Comparison of ENCODE assay signal across 8 mouse cellular contexts in the genomic region with DNA sequence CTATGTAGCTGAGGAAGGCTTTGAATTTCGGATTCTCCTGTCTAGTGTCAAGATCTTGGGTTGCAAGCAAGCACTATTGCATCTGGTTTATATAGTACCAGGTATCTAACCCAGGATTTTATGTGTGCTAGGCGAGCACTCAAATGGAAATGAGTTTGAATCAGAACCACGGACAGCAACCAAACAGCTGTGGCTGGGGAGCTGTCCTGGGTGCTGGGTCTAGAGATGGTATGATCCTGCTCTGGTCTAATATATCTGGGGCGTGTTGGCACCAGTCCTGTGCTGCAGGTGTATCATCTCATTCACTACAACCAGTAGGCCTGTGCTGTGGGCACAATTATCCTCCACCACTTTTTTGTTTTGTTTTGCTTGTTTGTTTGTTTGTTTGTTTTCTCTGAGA.
A peak's percentile ranks its signal among the peaks of the same experiment; 100 is the strongest.
DNase-seq lines count a peak whose midpoint lies in the region; ATAC-seq and TF ChIP-seq lines count a peak whose summit lies in the region.

No protein-coding gene starts in this region.

- no peaks in the 10 kb centered on the region for H3K4me1 ChIP-seq in limb, embryonic 14.5 days (ENCODE audit: control insufficient read depth, insufficient read depth, low read length)
- no peaks in the 10 kb centered on the region for H3K4me1 ChIP-seq in forebrain, embryonic 16.5 days (replicated peaks; ENCODE audit: control insufficient read depth, insufficient read depth, low read length)

- no peak for TF ChIP-seq POLR2A in limb, embryonic 14.5 days (IDR thresholded peaks at IDR 0.05; ENCODE audit: borderline replicate concordance, extremely low read depth, insufficient read depth, insufficient read length)

- H3K27ac ChIP-seq in limb, embryonic 14.5 days (replicated peaks; ENCODE audit: low read depth, low read length), result no peak overlapping the region
- H3K27ac ChIP-seq in forebrain, embryonic 16.5 days (ENCODE audit: low read length), result no peak overlapping the region

- H3K36me3 ChIP-seq in limb, embryonic 14.5 days (ENCODE audit: control insufficient read depth, insufficient read depth, low read length), result no peaks in the 10 kb centered on the region
- no peaks in the 10 kb centered on the region for H3K36me3 ChIP-seq in forebrain, embryonic 16.5 days (ENCODE audit: control insufficient read depth, insufficient read depth)

- WGBS in limb, embryonic 14.5 days, result 15% methylated on average over 4 of the region's 4 CpGs
- 23% methylated on average over 4 of the region's 4 CpGs for WGBS in forebrain, embryonic 16.5 days

- H3K4me2 ChIP-seq in limb, embryonic 14.5 days (replicated peaks; ENCODE audit: low read depth, low read length, severe bottlenecking), result no peak overlapping the region
- H3K4me2 ChIP-seq in forebrain, embryonic 16.5 days (ENCODE audit: low read length), result no peak overlapping the region

- intact Hi-C loops in left cerebral cortex, postnatal 25 days (cut with DNase I), result no loop called here

- H3K9me3 ChIP-seq in limb, embryonic 14.5 days (ENCODE audit: control insufficient read depth, low read length), result no peaks in the 10 kb centered on the region
- H3K9me3 ChIP-seq in forebrain, embryonic 16.5 days (ENCODE audit: control insufficient read depth, low read length), result no peaks in the 10 kb centered on the region

- peak; percentile 8 to 57 for DNase-seq in heart, adult 18-20 months
- no peak for DNase-seq in heart, adult 11 months
- DNase-seq in B cell, adult 2 months, result peak; percentile 30 to 42
- peak; percentile 78 for DNase-seq in limb, embryonic 14.5 days (ENCODE audit: low spot score)
- peak; percentile 22 for DNase-seq in testis, postnatal 14 days (ENCODE audit: low spot score)
- no peak for DNase-seq in left cerebral cortex, postnatal 25 days (ENCODE audit: low spot score in 2 of 2)

- no peak overlapping the region for H3K9ac ChIP-seq in limb, embryonic 14.5 days (ENCODE audit: low read depth, low read length, severe bottlenecking)
- H3K9ac ChIP-seq in forebrain, embryonic 16.5 days (replicated peaks; ENCODE audit: low read depth, low read length), result no peak overlapping the region

- H3K4me3 ChIP-seq in limb, embryonic 14.5 days (replicated peaks; ENCODE audit: low read length), result no peak overlapping the region
- H3K4me3 ChIP-seq in forebrain, embryonic 16.5 days (replicated peaks; ENCODE audit: low read length), result no peak overlapping the region

- no peaks in the 10 kb centered on the region for H3K27me3 ChIP-seq in limb, embryonic 14.5 days (ENCODE audit: control insufficient read depth, insufficient read depth, low read length)
- H3K27me3 ChIP-seq in forebrain, embryonic 16.5 days (replicated peaks; ENCODE audit: control insufficient read depth, insufficient read depth, low read length), result no peaks in the 10 kb centered on the region

- ATAC-seq in common myeloid progenitor, adult 5-6 weeks (replicated peaks; ENCODE audit: low read depth, poor library complexity, severe bottlenecking), result peak; percentile 90
- peak; percentile 41; the same call in 1 of the 2 replicates for ATAC-seq in limb, embryonic 14.5 days (ENCODE audit: low FRiP score, low read depth)
- no peak for ATAC-seq in forebrain, embryonic 16.5 days

Comparison
In these comparisons a context has a peak if more than half of its experiments do, and no peak if none do; other contexts are left out.
1. DNase-seq: peak in heart, adult 18-20 months (2 of 2), B cell, adult 2 months (2 of 2), limb, embryonic 14.5 days (single experiment) and testis, postnatal 14 days (single experiment); none in heart, adult 11 months (single experiment) and left cerebral cortex, postnatal 25 days (0 of 2).